In the genomic region with DNA sequence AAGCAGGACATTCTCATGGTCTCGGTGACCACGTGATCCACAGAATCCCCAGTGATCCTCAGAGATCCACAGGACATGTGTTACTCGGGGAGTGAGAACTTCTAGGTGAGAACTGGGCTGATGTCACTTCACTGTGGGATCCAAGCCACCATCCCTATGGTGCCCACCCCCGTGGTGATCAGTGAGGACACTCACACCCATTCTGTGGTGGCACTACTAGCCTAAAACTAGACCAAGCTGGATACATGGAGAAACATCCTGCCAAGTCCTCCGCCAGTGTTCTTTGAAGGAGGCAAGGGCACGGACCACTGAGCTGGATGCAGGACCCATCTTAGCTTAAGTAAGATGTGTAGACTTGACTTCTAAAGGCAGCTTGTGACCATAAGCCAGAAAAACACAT, we compare ENCODE assay signal across 25 mouse cellular contexts. TPM values are rescaled to one million over a fixed set of nuclear protein-coding genes. Genes with fewer than 3 reads are reported as not detected.
DNase-seq lines count a peak whose midpoint lies in the region; ATAC-seq lines count a peak whose summit lies in the region.
"Had no signal": no experiment of that assay in that cellular context is flagged by ENCODE, and none has a peak within 500 bp of the region (broad histone marks: within the 10 kb centered on the region; RNA-seq: fewer than 3 reads in every experiment).

No protein-coding gene starts in this region.

- H3K36me3 ChIP-seq in heart, embryonic 12.5 days, result no peaks in the 10 kb centered on the region
- no peaks in the 10 kb centered on the region for H3K36me3 ChIP-seq in heart, embryonic 10.5 days
- H3K36me3 ChIP-seq in liver, embryonic 11.5 days (ENCODE audit: control insufficient read depth, insufficient read depth, low read length), result no peaks in the 10 kb centered on the region
- no peaks in the 10 kb centered on the region for H3K36me3 ChIP-seq in midbrain, embryonic 11.5 days (ENCODE audit: control insufficient read depth, insufficient read depth, low read length)
- H3K36me3 ChIP-seq in midbrain, embryonic 13.5 days, result no peaks in the 10 kb centered on the region
- H3K36me3 ChIP-seq: G1E had no signal

- H3K27ac ChIP-seq in heart, embryonic 12.5 days (ENCODE audit: poor library complexity, severe bottlenecking), result no peak overlapping the region
- no peak overlapping the region for H3K27ac ChIP-seq in heart, embryonic 10.5 days
- no peak overlapping the region for H3K27ac ChIP-seq in liver, embryonic 11.5 days (ENCODE audit: low read depth, low read length)
- H3K27ac ChIP-seq in midbrain, embryonic 11.5 days (ENCODE audit: low read depth, low read length), result no peak overlapping the region
- no peak overlapping the region for H3K27ac ChIP-seq in midbrain, embryonic 13.5 days

- H3K9ac ChIP-seq in heart, embryonic 12.5 days, result no peak overlapping the region
- no peak overlapping the region for H3K9ac ChIP-seq in liver, embryonic 11.5 days (ENCODE audit: low read depth, low read length)
- H3K9ac ChIP-seq in midbrain, embryonic 11.5 days (ENCODE audit: low read length), result no peak overlapping the region
- no peak overlapping the region for H3K9ac ChIP-seq in midbrain, embryonic 13.5 days (replicated peaks)

- no peaks in the 10 kb centered on the region for H3K9me3 ChIP-seq in heart, embryonic 12.5 days (replicated peaks)
- H3K9me3 ChIP-seq in heart, embryonic 10.5 days, result no peaks in the 10 kb centered on the region
- H3K9me3 ChIP-seq in liver, embryonic 11.5 days (ENCODE audit: control insufficient read depth, low read length), result no peaks in the 10 kb centered on the region
- no peaks in the 10 kb centered on the region for H3K9me3 ChIP-seq in midbrain, embryonic 11.5 days (ENCODE audit: control insufficient read depth, low read length)
- no peaks in the 10 kb centered on the region for H3K9me3 ChIP-seq in midbrain, embryonic 13.5 days
- H3K9me3 ChIP-seq: G1E had no signal

- no peak overlapping the region for H3K4me3 ChIP-seq in heart, embryonic 12.5 days
- no peak overlapping the region for H3K4me3 ChIP-seq in heart, embryonic 10.5 days
- no peak overlapping the region for H3K4me3 ChIP-seq in liver, embryonic 11.5 days (ENCODE audit: low read depth, low read length)
- H3K4me3 ChIP-seq in midbrain, embryonic 11.5 days (ENCODE audit: low read depth, low read length), result no peak overlapping the region
- no peak overlapping the region for H3K4me3 ChIP-seq in midbrain, embryonic 13.5 days (replicated peaks)

- ATAC-seq in heart, embryonic 12.5 days (ENCODE audit: insufficient number of reproducible peaks, low FRiP score), result no peak
- no peak for ATAC-seq in liver, embryonic 11.5 days (replicated peaks; ENCODE audit: low FRiP score)
- no peak for ATAC-seq in midbrain, embryonic 11.5 days (ENCODE audit: low FRiP score)
- no peak for ATAC-seq in midbrain, embryonic 13.5 days
- ATAC-seq: activated CD4-positive, CD25-positive, alpha-beta regulatory T cell, adult 4 months; CD4-positive, CD25-positive, alpha-beta regulatory T cell, adult 4 months; Patski had no signal

- no peaks in the 10 kb centered on the region for H3K4me1 ChIP-seq in heart, embryonic 12.5 days (replicated peaks)
- H3K4me1 ChIP-seq in heart, embryonic 10.5 days, result no peaks in the 10 kb centered on the region
- H3K4me1 ChIP-seq in liver, embryonic 11.5 days (replicated peaks; ENCODE audit: control insufficient read depth, insufficient read depth, low read length), result no peaks in the 10 kb centered on the region
- no peaks in the 10 kb centered on the region for H3K4me1 ChIP-seq in midbrain, embryonic 11.5 days (ENCODE audit: control insufficient read depth, insufficient read depth, low read length)
- H3K4me1 ChIP-seq in midbrain, embryonic 13.5 days (replicated peaks), result no peaks in the 10 kb centered on the region

- intact Hi-C loops in heart, postnatal 14 days (cut with DNase I), result no loop called here

- no peaks in the 10 kb centered on the region for H3K27me3 ChIP-seq in heart, embryonic 12.5 days (replicated peaks)
- no peaks in the 10 kb centered on the region; the same call in 1 of the 2 replicates for H3K27me3 ChIP-seq in heart, embryonic 10.5 days (ENCODE audit: insufficient read depth, poor library complexity, severe bottlenecking)
- H3K27me3 ChIP-seq in liver, embryonic 11.5 days (replicated peaks; ENCODE audit: control insufficient read depth, insufficient read depth, low read length), result no peaks in the 10 kb centered on the region
- H3K27me3 ChIP-seq in midbrain, embryonic 11.5 days (ENCODE audit: control insufficient read depth, insufficient read depth, low read length), result no peaks in the 10 kb centered on the region
- no peaks in the 10 kb centered on the region for H3K27me3 ChIP-seq in midbrain, embryonic 13.5 days
- H3K27me3 ChIP-seq: CH12.LX had no signal

- peak; percentile 65 for DNase-seq in heart, adult 11 months
- DNase-seq in heart, embryonic 10.5 days (ENCODE audit: low spot score), result peak; percentile 68
- DNase-seq in heart, postnatal 14 days, result no peak
- peak; percentile 25 for DNase-seq in liver, embryonic 11.5 days (ENCODE audit: low spot score)
- no peak for DNase-seq in liver
- peak; percentile 51 for DNase-seq in midbrain, embryonic 11.5 days (ENCODE audit: low spot score, missing footprints)
- DNase-seq: adrenal gland, adult 2 months; adrenal gland, adult 8-10 months; adrenal gland, postnatal 10 days; adrenal gland, postnatal 14 days; adrenal gland, postnatal 25 days; adrenal gland, postnatal 36 days; B cell, adult 2 months; cerebellum, adult 11 months; cerebellum, adult 11-12 months had no signal

- H3K4me2 ChIP-seq in heart, embryonic 12.5 days, result no peak overlapping the region
- H3K4me2 ChIP-seq in liver, embryonic 11.5 days, result no peak overlapping the region
- no peak overlapping the region for H3K4me2 ChIP-seq in midbrain, embryonic 11.5 days
- H3K4me2 ChIP-seq in midbrain, embryonic 13.5 days (replicated peaks), result no peak overlapping the region

- 68% methylated on average over 6 of the region's 6 CpGs for WGBS in heart, embryonic 12.5 days
- 74% methylated on average over 6 of the region's 6 CpGs for WGBS in heart, embryonic 10.5 days
- WGBS in liver, embryonic 11.5 days, result 77% methylated on average over 6 of the region's 6 CpGs
- 85% methylated on average over 6 of the region's 6 CpGs for WGBS in midbrain, embryonic 11.5 days
- 84% methylated on average over 6 of the region's 6 CpGs for WGBS in midbrain, embryonic 13.5 days

RNA-seq across cellular contexts. Expression of a gene that starts 17.6 kb away (rescaled TPM):
- 14.2 and 16.8 TPM in 2 replicates for polyA plus RNA-seq in heart, embryonic 12.5 days (2016; fragmentation: Nextera tagmentation; extraction: Ambion mirVana)
- polyA plus RNA-seq in heart, embryonic 10.5 days (2016; fragmentation: Nextera tagmentation; extraction: Ambion mirVana), result 9.6 and 9.9 TPM in 2 replicates
- 10 to 100 TPM; 33.7 to 39.7 TPM for total RNA-seq in heart, postnatal 14 days (2021)
- 11.1 and 12.7 TPM in 2 replicates for polyA plus RNA-seq in liver, embryonic 11.5 days (2014; fragmentation: Nextera tagmentation; extraction: Ambion mirVana)
- 21.3 and 22.8 TPM in 2 replicates for polyA plus RNA-seq in midbrain, embryonic 11.5 days (2014; fragmentation: Nextera tagmentation; extraction: Ambion mirVana)
- polyA plus RNA-seq in midbrain, embryonic 13.5 days (2015; fragmentation: Nextera tagmentation; extraction: Ambion mirVana), result 21.0 and 24.3 TPM in 2 replicates

RNA-seq across cellular contexts. Expression of a gene that starts 53.7 kb away (rescaled TPM):
- 0.10 and 0.12 TPM in 2 replicates for polyA plus RNA-seq in heart, embryonic 12.5 days (2016; fragmentation: Nextera tagmentation; extraction: Ambion mirVana)
- polyA plus RNA-seq in heart, embryonic 10.5 days (2016; fragmentation: Nextera tagmentation; extraction: Ambion mirVana), result 0.44 TPM in 1 of 2 replicates, not detected in the other
- not detected for total RNA-seq in heart, postnatal 14 days (2021)
- polyA plus RNA-seq in liver, embryonic 11.5 days (2014; fragmentation: Nextera tagmentation; extraction: Ambion mirVana), result 0.13 and 0.16 TPM in 2 replicates
- 130 and 131 TPM in 2 replicates for polyA plus RNA-seq in midbrain, embryonic 11.5 days (2014; fragmentation: Nextera tagmentation; extraction: Ambion mirVana)
- 85.5 and 90.2 TPM in 2 replicates for polyA plus RNA-seq in midbrain, embryonic 13.5 days (2015; fragmentation: Nextera tagmentation; extraction: Ambion mirVana)
- total RNA-seq: adrenal gland, adult 18-20 months; adrenal gland, adult 2 months; adrenal gland, adult 8-10 months; adrenal gland, postnatal 25 days; adrenal gland, postnatal 36 days; MEL had no signal
- polyA plus RNA-seq: activated CD4-positive, CD25-positive, alpha-beta regulatory T cell, adult 4 months; adrenal gland, adult 2 months; C2C12; CD4-positive, CD25-positive, alpha-beta regulatory T cell, adult 4 months; G1E; Patski had no signal

Comparison
In these comparisons a context has a peak if more than half of its experiments do, and no peak if none do; other contexts are left out.
1. DNase-seq: peak in heart, adult 11 months (single experiment), heart, embryonic 10.5 days (single experiment), liver, embryonic 11.5 days (single experiment) and midbrain, embryonic 11.5 days (single experiment); none in heart, postnatal 14 days (0 of 2) and liver (single experiment).
2. RNA of a gene that starts 53.7 kb away (polyA plus RNA-seq): 130 to 131 TPM in midbrain, embryonic 11.5 days and 85.5 to 90.2 TPM in midbrain, embryonic 13.5 days; 0.44 TPM in heart, embryonic 10.5 days, 0.13 to 0.16 TPM in liver, embryonic 11.5 days and 0.10 to 0.12 TPM in heart, embryonic 12.5 days; every median in the first group is over 10 times any median in the second.